Comparison of ENCODE assay signal across 1 mouse cellular context in the genomic region with DNA sequence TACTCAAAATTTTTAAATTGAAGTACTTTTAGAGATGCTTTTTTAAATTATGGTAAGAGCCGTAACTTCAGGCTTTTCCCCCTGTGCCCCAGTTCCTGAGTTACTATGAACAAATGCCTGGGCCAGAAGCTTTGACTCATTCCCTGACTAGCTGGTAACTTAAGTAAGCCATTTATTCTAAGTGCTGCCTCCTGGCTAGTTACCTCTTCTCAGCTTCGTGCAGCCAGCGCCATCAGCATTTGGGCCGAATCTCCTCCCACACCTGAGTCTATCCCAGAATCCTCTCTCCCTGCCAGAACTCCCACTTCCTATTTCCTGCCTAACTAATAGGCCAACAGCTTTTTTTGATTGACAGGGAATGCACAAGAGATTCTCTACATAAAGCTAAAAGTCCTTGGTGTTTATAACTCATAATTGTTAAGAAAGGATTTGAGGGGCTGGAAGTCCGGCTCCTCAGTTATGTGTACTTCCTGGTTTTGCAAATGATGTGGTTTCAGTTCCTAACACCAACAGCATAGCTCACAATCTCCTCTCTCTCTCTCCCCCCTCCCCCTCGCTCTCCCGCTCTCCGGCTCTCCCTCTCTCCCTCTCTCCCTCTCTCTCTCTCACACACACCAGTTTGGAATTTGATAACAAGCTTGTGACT.
TF ChIP-seq lines count a peak whose summit lies in the region.

No protein-coding gene starts in this region.

TF ChIP-seq in ES-E14, 5 proteins besides CTCF, POLR2A, EP300 and RAD21:
- TF ChIP-seq HCFC1 (IDR thresholded peaks at IDR 0.05; ENCODE audit: borderline replicate concordance, insufficient read depth, low read length), result no peak
- no peak for TF ChIP-seq CHD2 (IDR thresholded peaks at IDR 0.05; ENCODE audit: low read depth, low read length)
- no peak for TF ChIP-seq MAFK (IDR thresholded peaks at IDR 0.05; ENCODE audit: insufficient read depth, low read depth, low read length)
- TF ChIP-seq ZC3H11A (IDR thresholded peaks at IDR 0.05; ENCODE audit: borderline replicate concordance, low read depth, low read length), result no peak
- TF ChIP-seq ZNF384 (IDR thresholded peaks at IDR 0.05; ENCODE audit: low read depth, low read length), result no peak
